Mouse (Mus musculus): ENCODE data around the gene Hist1h2ag. TPM values are rescaled to one million over a fixed set of nuclear protein-coding genes. Genes with fewer than 3 reads are reported as not detected.

Hist1h2ag gene
- polyA plus RNA-seq, 1 experiment = 10.2 TPM

DNA sequence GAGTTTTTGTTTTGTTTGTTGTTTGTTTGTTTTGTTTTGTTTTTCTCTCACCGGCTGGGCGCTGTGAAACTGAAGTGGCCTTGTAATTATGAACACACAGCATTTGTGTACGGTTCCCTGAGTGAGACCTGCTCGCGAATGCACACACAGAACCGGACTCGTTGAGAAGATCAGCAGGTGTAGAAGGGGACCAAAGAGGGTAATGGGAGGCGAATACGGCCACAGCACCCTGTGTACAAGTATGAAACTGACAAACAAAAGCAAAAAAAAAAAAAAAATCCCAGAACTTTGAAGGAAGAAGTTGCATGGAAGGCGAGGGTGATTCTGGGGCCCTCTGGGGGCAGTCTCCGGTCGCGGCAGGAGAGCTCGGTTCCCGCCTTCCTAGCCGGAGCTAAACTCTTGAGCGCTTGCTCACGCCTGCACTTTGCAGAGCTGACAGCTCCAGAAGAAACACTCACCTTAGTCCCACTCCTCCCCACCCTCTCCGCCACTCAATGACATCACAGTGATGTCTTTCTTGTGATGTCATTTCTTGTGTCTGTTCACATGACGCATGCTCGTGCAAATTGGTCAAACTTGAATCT lies 47.3 kb downstream of the Hist1h2ag start:
- WGBS = 1% methylated on average over 21 of the region's 21 CpGs
- Histone ChIP-seq H3K36me3 (ENCODE audit: control insufficient read depth, insufficient read depth, low read length) (no peaks in the 10 kb centered on the region), H3K27me3 (ENCODE audit: control insufficient read depth, insufficient read depth, low read length) (peaks cover 12% of the 10 kb centered on the region), H3K27ac (ENCODE audit: insufficient read depth, low read length) (no peak overlapping the region), H3K4me3 (ENCODE audit: extremely low read depth, insufficient read depth, insufficient read length) (peak overlapping the region; percentile 29; the same call in 1 of the 2 replicates), H3K4me1 (ENCODE audit: control insufficient read depth, insufficient read depth, insufficient read length) (peaks cover 4% of the 10 kb centered on the region; the same call in 1 of the 2 replicates)
- DNase-seq (ENCODE audit: low read depth in 1 of 2, low spot score in 2 of 2) = no peak
- TF ChIP-seq POLR2A (IDR thresholded peaks at IDR 0.05; ENCODE audit: low read depth, low read length) (no peak), CTCF (IDR thresholded peaks at IDR 0.05; ENCODE audit: extremely low read depth, insufficient read depth, insufficient read length, insufficient replicate concordance) (no peak)

DNA sequence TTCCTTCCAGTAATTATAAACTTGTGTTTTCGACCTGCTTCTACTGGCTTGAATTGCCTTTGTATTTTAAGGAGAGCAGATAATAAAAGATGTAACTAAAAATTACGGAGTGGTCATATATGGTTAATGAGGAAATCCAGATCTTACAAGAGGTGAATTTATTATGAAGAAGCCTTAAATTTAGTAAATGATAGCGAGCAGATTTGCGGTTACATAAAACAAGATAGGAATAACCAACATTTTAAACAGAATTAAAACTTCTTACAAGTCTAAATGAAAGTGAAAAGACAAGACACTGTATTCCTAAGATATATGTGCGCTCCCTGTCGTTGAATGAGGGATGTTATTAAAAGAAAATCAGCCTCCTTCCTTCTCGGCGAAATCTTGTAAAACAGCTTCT lies 47.8 kb downstream of the Hist1h2ag start:
- no peaks in the 10 kb centered on the region for H3K36me3 ChIP-seq (ENCODE audit: control insufficient read depth, insufficient read depth, low read length)
- H3K4me3 ChIP-seq (ENCODE audit: extremely low read depth, insufficient read depth, insufficient read length) = peak overlapping the region; percentile 29; the same call in 1 of the 2 replicates
- TF ChIP-seq CTCF (IDR thresholded peaks at IDR 0.05; ENCODE audit: extremely low read depth, insufficient read depth, insufficient read length, insufficient replicate concordance) (no peak), POLR2A (IDR thresholded peaks at IDR 0.05; ENCODE audit: low read depth, low read length) (no peak)
- peaks cover 4% of the 10 kb centered on the region; the same call in 1 of the 2 replicates for H3K4me1 ChIP-seq (ENCODE audit: control insufficient read depth, insufficient read depth, insufficient read length)
- H3K27me3 ChIP-seq (ENCODE audit: control insufficient read depth, insufficient read depth, low read length) = peaks cover 12% of the 10 kb centered on the region
- no peak for DNase-seq (ENCODE audit: low read depth in 1 of 2, low spot score in 2 of 2)
- H3K27ac ChIP-seq (ENCODE audit: insufficient read depth, low read length) = no peak overlapping the region
- 5% methylated on average over 8 of the region's 8 CpGs for WGBS

DNA sequence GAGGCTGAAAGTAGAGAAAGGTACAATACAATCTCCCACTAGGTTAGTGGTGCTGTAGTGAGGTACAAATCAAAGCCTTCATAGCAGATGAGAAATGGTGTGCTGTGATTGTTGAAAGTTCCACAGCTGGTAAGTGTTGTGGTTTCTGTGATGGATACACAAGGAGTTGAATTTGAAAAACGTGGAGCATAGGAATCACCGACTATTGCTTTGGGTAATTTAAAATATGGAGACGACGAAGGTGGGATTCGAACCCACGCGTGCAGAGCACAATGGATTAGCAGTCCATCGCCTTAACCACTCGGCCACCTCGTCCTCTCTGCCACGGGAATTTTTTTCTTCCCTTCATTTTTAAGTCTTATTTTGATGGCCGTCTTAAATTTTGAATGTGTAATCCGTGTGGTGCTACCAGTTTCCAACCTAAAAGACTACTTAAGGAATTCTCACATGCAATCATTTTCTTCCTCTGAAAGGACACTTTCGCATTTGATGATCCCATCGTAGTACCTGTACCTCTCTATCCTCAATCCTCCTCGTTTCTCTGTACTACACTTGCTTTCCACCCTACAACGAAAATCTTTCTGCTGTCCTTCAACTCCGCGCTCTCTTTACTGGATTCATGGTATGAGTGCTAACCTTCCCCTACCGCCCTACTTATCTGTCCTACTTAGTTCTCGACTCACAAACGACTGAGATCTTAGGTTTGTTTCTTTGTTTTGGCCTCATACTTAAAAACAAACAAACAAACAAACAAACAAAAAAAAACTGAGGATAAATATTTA lies 48.6 kb downstream of the Hist1h2ag start:
- H3K27ac ChIP-seq (ENCODE audit: insufficient read depth, low read length) = no peak overlapping the region
- WGBS = 11% methylated on average over 22 of the region's 22 CpGs
- H3K27me3 ChIP-seq (ENCODE audit: control insufficient read depth, insufficient read depth, low read length) = peaks cover 12% of the 10 kb centered on the region
- peaks cover 4% of the 10 kb centered on the region; the same call in 1 of the 2 replicates for H3K4me1 ChIP-seq (ENCODE audit: control insufficient read depth, insufficient read depth, insufficient read length)
- no peak overlapping the region for H3K4me3 ChIP-seq (ENCODE audit: extremely low read depth, insufficient read depth, insufficient read length)
- no peak for DNase-seq (ENCODE audit: low read depth in 1 of 2, low spot score in 2 of 2)
- no peaks in the 10 kb centered on the region for H3K36me3 ChIP-seq (ENCODE audit: control insufficient read depth, insufficient read depth, low read length)
- TF ChIP-seq CTCF (IDR thresholded peaks at IDR 0.05; ENCODE audit: extremely low read depth, insufficient read depth, insufficient read length, insufficient replicate concordance) (no peak), POLR2A (IDR thresholded peaks at IDR 0.05; ENCODE audit: low read depth, low read length) (no peak)

DNA sequence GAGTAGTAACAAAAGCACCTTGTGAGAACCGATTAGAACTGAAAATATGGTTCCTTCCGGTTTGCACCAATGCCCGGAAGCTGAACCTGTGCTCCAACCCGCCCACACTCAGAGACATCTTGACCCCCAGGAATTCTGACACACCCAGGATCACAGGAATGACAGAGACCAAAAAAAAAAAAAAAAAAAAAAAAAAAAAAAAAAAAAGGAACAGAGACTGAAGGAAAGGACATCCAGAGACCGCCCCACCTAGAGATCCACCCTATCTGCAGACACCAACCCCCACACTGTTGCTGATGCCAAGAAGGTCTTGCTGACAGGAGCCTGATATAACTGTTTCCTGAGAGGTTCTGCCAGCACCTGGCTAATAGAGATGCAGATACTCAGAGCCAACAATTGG lies 50.2 kb downstream of the Hist1h2ag start:
- WGBS = 90% methylated on average over 5 of the region's 5 CpGs
- Histone ChIP-seq H3K27ac (ENCODE audit: insufficient read depth, low read length) (no peak overlapping the region), H3K36me3 (ENCODE audit: control insufficient read depth, insufficient read depth, low read length) (no peaks in the 10 kb centered on the region), H3K27me3 (ENCODE audit: control insufficient read depth, insufficient read depth, low read length) (peaks cover 12% of the 10 kb centered on the region), H3K4me1 (ENCODE audit: control insufficient read depth, insufficient read depth, insufficient read length) (peaks cover 4% of the 10 kb centered on the region; the same call in 1 of the 2 replicates), H3K4me3 (ENCODE audit: extremely low read depth, insufficient read depth, insufficient read length) (no peak overlapping the region)
- TF ChIP-seq CTCF (IDR thresholded peaks at IDR 0.05; ENCODE audit: extremely low read depth, insufficient read depth, insufficient read length, insufficient replicate concordance) (no peak), POLR2A (IDR thresholded peaks at IDR 0.05; ENCODE audit: low read depth, low read length) (no peak)
- no peak for DNase-seq (ENCODE audit: low read depth in 1 of 2, low spot score in 2 of 2)

Other genes with a start within 250 kb of the Hist1h2ag start
- 32.5 and 59.8 TPM in 2 replicates for gene Hist1h2bq, start 232.7 kb downstream of the Hist1h2ag start, polyA plus RNA-seq (2012; rRNA removed)
- gene Hist1h2ao, start 232.5 kb downstream of the Hist1h2ag start, polyA plus RNA-seq (2012; rRNA removed) = not detected in 2 replicates
- gene Hist1h4m, start 231.2 kb downstream of the Hist1h2ag start, polyA plus RNA-seq (2012; rRNA removed) = not detected in 2 replicates
- gene Hist1h4n, start 210.7 kb downstream of the Hist1h2ag start, polyA plus RNA-seq (2012; rRNA removed) = 61.9 and 76.0 TPM in 2 replicates
- 366 and 1,278 TPM in 2 replicates for gene Hist1h2ap, start 209.4 kb downstream of the Hist1h2ag start, polyA plus RNA-seq (2012; rRNA removed)
- 28.5 and 55.0 TPM in 2 replicates for gene Hist1h2br, start 209.2 kb downstream of the Hist1h2ag start, polyA plus RNA-seq (2012; rRNA removed)
- gene Zfp184, start 97.8 kb downstream of the Hist1h2ag start, polyA plus RNA-seq (2012; rRNA removed) = 0.05 and 0.11 TPM in 2 replicates
- not detected in 2 replicates for gene Pom121l2, start 61.8 kb downstream of the Hist1h2ag start, polyA plus RNA-seq (2012; rRNA removed)
- 0.99 and 1.1 TPM in 2 replicates for gene Prss16, start 33.2 kb downstream of the Hist1h2ag start, polyA plus RNA-seq (2012; rRNA removed)
- 51.3 and 149 TPM in 2 replicates for gene Hist1h2ah, start 7.4 kb downstream of the Hist1h2ag start, polyA plus RNA-seq (2012; rRNA removed)
- gene Hist1h2bk, start 7.1 kb downstream of the Hist1h2ag start, polyA plus RNA-seq (2012; rRNA removed) = 30.0 and 45.9 TPM in 2 replicates
- gene Hist1h4i, start 1.6 kb downstream of the Hist1h2ag start, polyA plus RNA-seq (2012; rRNA removed) = 14.7 and 15.7 TPM in 2 replicates
- 15.8 and 21.8 TPM in 2 replicates for gene Hist1h2bj, start 270 bp upstream of the Hist1h2ag start, polyA plus RNA-seq (2012; rRNA removed)
- gene Vmn1r188, start 41.5 kb upstream of the Hist1h2ag start, polyA plus RNA-seq (2012; rRNA removed) = not detected in 2 replicates
- gene Vmn1r189, start 62.9 kb upstream of the Hist1h2ag start, polyA plus RNA-seq (2012; rRNA removed) = not detected in 2 replicates
- gene Vmn1r191, start 141.0 kb upstream of the Hist1h2ag start, polyA plus RNA-seq (2012; rRNA removed) = not detected in 2 replicates
- gene Vmn1r192, start 148.2 kb upstream of the Hist1h2ag start, polyA plus RNA-seq (2012; rRNA removed) = not detected in 2 replicates
- gene Vmn1r193, start 180.2 kb upstream of the Hist1h2ag start, polyA plus RNA-seq (2012; rRNA removed) = not detected in 2 replicates
- gene Vmn1r194, start 201.3 kb upstream of the Hist1h2ag start, polyA plus RNA-seq (2012; rRNA removed) = not detected in 2 replicates
- gene Vmn1r195, start 227.6 kb upstream of the Hist1h2ag start, polyA plus RNA-seq (2012; rRNA removed) = not detected in 2 replicates
- not detected in 2 replicates for gene Vmn1r196, start 247.0 kb upstream of the Hist1h2ag start, polyA plus RNA-seq (2012; rRNA removed)